Mouse (Mus musculus): ENCODE results near the gene Zfp853.

GRCm38 (mm10) chr5:143261636-143262035, 31.8 kb downstream of the Zfp853 start:
- TF ChIP-seq CTCF (conservative IDR thresholded peaks at IDR 0.05; ENCODE audit: insufficient read depth, insufficient read length, low read depth, low read length) = no peak
- no peak for TF ChIP-seq POLR2A (IDR thresholded peaks at IDR 0.05; ENCODE audit: low read depth, low read length)
